Mouse (Mus musculus): Measurements from ENCODE around the gene Dnajc19. TPM values are rescaled to one million over a fixed set of nuclear protein-coding genes. Genes with fewer than 3 reads are reported as not detected.

Dnajc19 gene
- 164 and 181 TPM in 2 replicates for polyA plus RNA-seq (2016; fragmentation: Nextera tagmentation; extraction: Ambion mirVana)

- DNase-seq (ENCODE audit: low spot score) = peak; percentile 94
- Histone ChIP-seq H3K36me3 (peaks cover 24% of the 10 kb centered on the region), H3K27me3 (ENCODE audit: low read depth, poor library complexity, severe bottlenecking) (no peaks in the 10 kb centered on the region), H3K9me3 (replicated peaks) (no peaks in the 10 kb centered on the region), H3K4me1 (peaks cover 17% of the 10 kb centered on the region), H3K27ac (peak within 1 kb of the TSS; percentile 81), H3K4me3 (peak within 1 kb of the TSS; percentile 67)
- 2% methylated on average over 50 of the region's 50 CpGs for WGBS
Measured at GRCm38 (mm10) chr3:34080900-34081662, at the start of gene Dnajc19. Gene Dnajc19 (minus strand): TSS chr3:34081321.

- Histone ChIP-seq H3K36me3 (no peaks in the 10 kb centered on the region), H3K9me3 (replicated peaks) (no peaks in the 10 kb centered on the region), H3K27me3 (ENCODE audit: low read depth, poor library complexity, severe bottlenecking) (no peaks in the 10 kb centered on the region), H3K4me3 (no peak overlapping the region), H3K4me1 (no peaks in the 10 kb centered on the region), H3K27ac (no peak overlapping the region)
- no peak for DNase-seq (ENCODE audit: low spot score)
- WGBS = 93% methylated on average over 6 of the region's 6 CpGs
Measured at GRCm38 (mm10) chr3:34129957-34130356, 48.8 kb upstream of the Dnajc19 start.

GRCm38 (mm10) chr3:34121311-34121710, 40.2 kb upstream of the Dnajc19 start:
- Histone ChIP-seq H3K9me3 (replicated peaks) (no peaks in the 10 kb centered on the region), H3K4me1 (no peaks in the 10 kb centered on the region), H3K27me3 (ENCODE audit: low read depth, poor library complexity, severe bottlenecking) (no peaks in the 10 kb centered on the region), H3K4me3 (no peak overlapping the region), H3K36me3 (no peaks in the 10 kb centered on the region), H3K27ac (no peak overlapping the region)
- DNase-seq (ENCODE audit: low spot score) = no peak
- WGBS = 88% methylated on average over 5 of the region's 5 CpGs

- Histone ChIP-seq H3K27me3 (ENCODE audit: low read depth, poor library complexity, severe bottlenecking) (no peaks in the 10 kb centered on the region), H3K9me3 (replicated peaks) (no peaks in the 10 kb centered on the region), H3K36me3 (no peaks in the 10 kb centered on the region), H3K27ac (no peak overlapping the region), H3K4me3 (no peak overlapping the region), H3K4me1 (no peaks in the 10 kb centered on the region)
- WGBS = 93% methylated on average over 3 of the region's 3 CpGs
- DNase-seq (ENCODE audit: low spot score) = no peak
Measured at GRCm38 (mm10) chr3:34120791-34121190, 39.7 kb upstream of the Dnajc19 start.

GRCm38 (mm10) chr3:34119869-34120268, 38.7 kb upstream of the Dnajc19 start:
- DNase-seq (ENCODE audit: low spot score) = no peak
- no peaks in the 10 kb centered on the region for H3K9me3 ChIP-seq (replicated peaks)
- no peak overlapping the region for H3K4me3 ChIP-seq
- WGBS = 83% methylated on average over 4 of the region's 4 CpGs
- H3K27me3 ChIP-seq (ENCODE audit: low read depth, poor library complexity, severe bottlenecking) = no peaks in the 10 kb centered on the region
- H3K27ac ChIP-seq = no peak overlapping the region
- H3K4me1 ChIP-seq = no peaks in the 10 kb centered on the region
- no peaks in the 10 kb centered on the region for H3K36me3 ChIP-seq

- no peak overlapping the region for H3K27ac ChIP-seq
- no peak for DNase-seq (ENCODE audit: low spot score)
- no peak overlapping the region for H3K4me3 ChIP-seq
- no peaks in the 10 kb centered on the region for H3K9me3 ChIP-seq (replicated peaks)
- WGBS = 69% methylated on average over 6 of the region's 6 CpGs
- no peaks in the 10 kb centered on the region for H3K27me3 ChIP-seq (ENCODE audit: low read depth, poor library complexity, severe bottlenecking)
- H3K36me3 ChIP-seq = no peaks in the 10 kb centered on the region
- no peaks in the 10 kb centered on the region for H3K4me1 ChIP-seq
Measured at GRCm38 (mm10) chr3:34115806-34116205, 34.7 kb upstream of the Dnajc19 start.

- Histone ChIP-seq H3K4me1 (no peaks in the 10 kb centered on the region), H3K27ac (no peak overlapping the region), H3K36me3 (no peaks in the 10 kb centered on the region), H3K27me3 (ENCODE audit: low read depth, poor library complexity, severe bottlenecking) (0 out of 2 replicates have a peak, but pooled peaks cover 2% of the 10 kb centered on the region), H3K4me3 (no peak overlapping the region), H3K9me3 (replicated peaks) (no peaks in the 10 kb centered on the region)
- 75% methylated on average over 11 of the region's 11 CpGs for WGBS
- DNase-seq (ENCODE audit: low spot score) = no peak
Measured at GRCm38 (mm10) chr3:34111941-34112685, 31.0 kb upstream of the Dnajc19 start.

- no peaks in the 10 kb centered on the region for H3K36me3 ChIP-seq
- DNase-seq (ENCODE audit: low spot score) = no peak
- peaks cover 27% of the 10 kb centered on the region for H3K27me3 ChIP-seq (ENCODE audit: low read depth, poor library complexity, severe bottlenecking)
- H3K27ac ChIP-seq = no peak overlapping the region
- H3K4me3 ChIP-seq = no peak overlapping the region
- WGBS = 79% methylated on average over 3 of the region's 3 CpGs
- H3K4me1 ChIP-seq = no peaks in the 10 kb centered on the region
- H3K9me3 ChIP-seq (replicated peaks) = no peaks in the 10 kb centered on the region
Measured at GRCm38 (mm10) chr3:34107631-34108030, 26.5 kb upstream of the Dnajc19 start.

- Histone ChIP-seq H3K4me3 (no peak overlapping the region), H3K27ac (no peak overlapping the region), H3K27me3 (ENCODE audit: low read depth, poor library complexity, severe bottlenecking) (peaks cover 27% of the 10 kb centered on the region), H3K36me3 (no peaks in the 10 kb centered on the region), H3K9me3 (replicated peaks) (no peaks in the 10 kb centered on the region), H3K4me1 (no peaks in the 10 kb centered on the region)
- 16% methylated on average over 9 of the region's 9 CpGs for WGBS
- DNase-seq (ENCODE audit: low spot score) = no peak
Measured at GRCm38 (mm10) chr3:34106421-34106820, 25.3 kb upstream of the Dnajc19 start.

GRCm38 (mm10) chr3:34103902-34104672, 23.0 kb upstream of the Dnajc19 start:
- Histone ChIP-seq H3K9me3 (replicated peaks) (no peaks in the 10 kb centered on the region), H3K27me3 (ENCODE audit: low read depth, poor library complexity, severe bottlenecking) (peaks cover 27% of the 10 kb centered on the region), H3K36me3 (no peaks in the 10 kb centered on the region), H3K4me3 (no peak overlapping the region), H3K4me1 (no peaks in the 10 kb centered on the region), H3K27ac (no peak overlapping the region)
- 51% methylated on average over 7 of the region's 7 CpGs for WGBS
- DNase-seq (ENCODE audit: low spot score) = no peak

- Histone ChIP-seq H3K27ac (no peak overlapping the region), H3K4me3 (no peak overlapping the region), H3K4me1 (no peaks in the 10 kb centered on the region), H3K27me3 (ENCODE audit: low read depth, poor library complexity, severe bottlenecking) (peaks cover 27% of the 10 kb centered on the region), H3K9me3 (replicated peaks) (no peaks in the 10 kb centered on the region), H3K36me3 (no peaks in the 10 kb centered on the region)
- whole genome bisulfite sequencing = 70% methylated on average over 2 of the region's 2 CpGs
- DNase-seq (ENCODE audit: low spot score) = no peak
Measured at GRCm38 (mm10) chr3:34102891-34103290, 21.8 kb upstream of the Dnajc19 start.

GRCm38 (mm10) chr3:34083655-34084054, 2.5 kb upstream of the Dnajc19 start:
- no peak overlapping the region for H3K4me3 ChIP-seq

More at GRCm38 (mm10) chr3:34083655-34084054, 2.5 kb upstream of the Dnajc19 start:
- Histone ChIP-seq H3K27ac (no peak overlapping the region), H3K27me3 (ENCODE audit: low read depth, poor library complexity, severe bottlenecking) (no peaks in the 10 kb centered on the region), H3K4me1 (peaks cover 17% of the 10 kb centered on the region), H3K9me3 (replicated peaks) (no peaks in the 10 kb centered on the region), H3K36me3 (peaks cover 6% of the 10 kb centered on the region)
- 83% methylated on average over 5 of the region's 5 CpGs for WGBS
- DNase-seq (ENCODE audit: low spot score) = no peak
